Mouse (Mus musculus) erythroblast, embryonic 14.5 days (primary cell): ENCODE measurements around the gene Pheta1.

Experiments
- GATA1 ChIP-seq: IDR thresholded peaks from 2 replicates; pipeline ENCODE4 v1.6.1; 2012; ENCODE audit warnings: low read length, inconsistent platforms, mixed read lengths
- TAL1 ChIP-seq: IDR thresholded peaks from 3 replicates; pipeline ENCODE4 v1.6.1; 2012; ENCODE audit warnings: low read length, inconsistent platforms, mixed read lengths

- TF ChIP-seq GATA1 (no peak), TAL1 (no peak)
Measured at GRCm38 (mm10) chr5:121845361-121845760, 3.4 kb upstream of the Pheta1 start.
